Mouse (Mus musculus) bone marrow macrophage, adult 2 months (primary cell): ENCODE measurements at regions not wholly inside any gene's neighbourhood (a gene's known extent, or its start where the extent isn't known, plus 50 kb on each side); places are given as distances from the start of the nearest gene placed in this dataset.

Experiments used
- CTCF ChIP-seq: IDR thresholded peaks from 2 replicates; pipeline ENCODE4 v1.5.1; 2012; ENCODE audit warnings: low read depth, mild to moderate bottlenecking, low read length, moderate library complexity
- POLR2A ChIP-seq: IDR thresholded peaks from 2 replicates; pipeline ENCODE4 v1.6.1; 2012; ENCODE audit warnings: mild to moderate bottlenecking, low read depth, low read length, borderline replicate concordance

GRCm38 (mm10) chr4:83990126-83990989 is 465.0 kb downstream of the Ccdc171 start:
- no peak for TF ChIP-seq CTCF
- TF ChIP-seq POLR2A = no peak
